Mouse (Mus musculus): ENCODE results near the gene 1700001C02Rik.

GRCm38 (mm10) chr5:30495288-30495687, 29.4 kb downstream of the 1700001C02Rik start:
- no peak for TF ChIP-seq MYOD1 (IDR thresholded peaks at IDR 0.05; ENCODE audit: control insufficient read depth in 1 of 3, insufficient read length in 2 of 3, low read depth in 2 of 3)
- no peak for TF ChIP-seq E2F4 (IDR thresholded peaks at IDR 0.05; ENCODE audit: insufficient read depth)
- TF ChIP-seq POLR2A (IDR thresholded peaks at IDR 0.05; ENCODE audit: insufficient read length, low read depth) = no peak
- TF ChIP-seq MAX (IDR thresholded peaks at IDR 0.05; ENCODE audit: low read depth) = no peak
